22 mouse cellular contexts compared by ENCODE assay signal in genomic region chr2:178188988-178189387, GRCm38 (mm10).
DNase-seq lines count a peak whose midpoint lies in the region; ATAC-seq lines count a peak whose summit lies in the region.
"Had no signal": no experiment of that assay in that cellular context is flagged by ENCODE, and none has a peak within 500 bp of the region (broad histone marks: within the 10 kb centered on the region; RNA-seq: fewer than 3 reads in every experiment).

No protein-coding gene starts in this region.

- no peak for ATAC-seq in hindbrain, embryonic 14.5 days (ENCODE audit: low FRiP score)
- no peak for ATAC-seq in hindbrain, embryonic 13.5 days (ENCODE audit: low FRiP score)
- ATAC-seq in midbrain, embryonic 14.5 days (ENCODE audit: low FRiP score, low TSS enrichment), result no peak
- ATAC-seq in common myeloid progenitor, adult 5-6 weeks (replicated peaks; ENCODE audit: low read depth, poor library complexity, severe bottlenecking), result peak; percentile 39; the same call in 1 of the 2 replicates

- peaks cover 19% of the 10 kb centered on the region for H3K4me1 ChIP-seq in hindbrain, embryonic 14.5 days (replicated peaks; ENCODE audit: control insufficient read depth, insufficient read depth, low read length)
- H3K4me1 ChIP-seq in hindbrain, embryonic 13.5 days (replicated peaks), result peaks cover 36% of the 10 kb centered on the region
- 0 out of 2 replicates have a peak, but pooled peaks cover 6% of the 10 kb centered on the region for H3K4me1 ChIP-seq in midbrain, embryonic 14.5 days (ENCODE audit: control insufficient read depth, insufficient read depth, low read length)
- peaks cover 32% of the 10 kb centered on the region for H3K4me1 ChIP-seq in midbrain, embryonic 10.5 days
- H3K4me1 ChIP-seq: embryonic facial prominence, embryonic 15.5 days; liver, embryonic 13.5 days had no signal

- no peaks in the 10 kb centered on the region for H3K9me3 ChIP-seq in hindbrain, embryonic 14.5 days (ENCODE audit: control insufficient read depth, low read length)
- H3K9me3 ChIP-seq in hindbrain, embryonic 13.5 days, result no peaks in the 10 kb centered on the region
- H3K9me3 ChIP-seq in midbrain, embryonic 14.5 days (ENCODE audit: control insufficient read depth, low read length), result no peaks in the 10 kb centered on the region
- H3K9me3 ChIP-seq in midbrain, embryonic 10.5 days (replicated peaks), result peaks cover 6% of the 10 kb centered on the region
- H3K9me3 ChIP-seq: embryonic facial prominence, embryonic 15.5 days; heart, embryonic 13.5 days; limb, embryonic 13.5 days; liver, embryonic 13.5 days had no signal

- H3K9ac ChIP-seq in hindbrain, embryonic 14.5 days, result no peak overlapping the region
- H3K9ac ChIP-seq in hindbrain, embryonic 13.5 days, result no peak overlapping the region
- H3K9ac ChIP-seq in midbrain, embryonic 14.5 days (replicated peaks; ENCODE audit: low read length), result no peak overlapping the region
- H3K9ac ChIP-seq: embryonic facial prominence, embryonic 15.5 days; heart, embryonic 13.5 days; limb, embryonic 13.5 days; liver, embryonic 13.5 days; lung, embryonic 14.5 days; midbrain, embryonic 12.5 days had no signal

- H3K27me3 ChIP-seq in hindbrain, embryonic 14.5 days (ENCODE audit: control insufficient read depth, insufficient read depth, low read length), result no peaks in the 10 kb centered on the region
- H3K27me3 ChIP-seq in hindbrain, embryonic 13.5 days, result no peaks in the 10 kb centered on the region
- no peaks in the 10 kb centered on the region for H3K27me3 ChIP-seq in midbrain, embryonic 14.5 days (ENCODE audit: control insufficient read depth, insufficient read depth, low read length)
- H3K27me3 ChIP-seq in midbrain, embryonic 10.5 days (ENCODE audit: low read depth, poor library complexity, severe bottlenecking), result no peaks in the 10 kb centered on the region
- H3K27me3 ChIP-seq: embryonic facial prominence, embryonic 15.5 days; heart, embryonic 13.5 days; limb, embryonic 13.5 days; liver, embryonic 13.5 days; midbrain, embryonic 12.5 days had no signal

- 54% methylated on average over 2 of the region's 2 CpGs for WGBS in hindbrain, embryonic 14.5 days
- WGBS in hindbrain, embryonic 13.5 days, result 65% methylated on average over 2 of the region's 2 CpGs
- 36% methylated on average over 2 of the region's 2 CpGs for WGBS in midbrain, embryonic 14.5 days
- WGBS in midbrain, embryonic 10.5 days, result 45% methylated on average over 2 of the region's 2 CpGs

- H3K4me2 ChIP-seq in hindbrain, embryonic 14.5 days (replicated peaks), result no peak overlapping the region
- H3K4me2 ChIP-seq in hindbrain, embryonic 13.5 days, result no peak overlapping the region
- no peak overlapping the region for H3K4me2 ChIP-seq in midbrain, embryonic 14.5 days (ENCODE audit: low read length)
- H3K4me2 ChIP-seq: embryonic facial prominence, embryonic 15.5 days; heart, embryonic 13.5 days; limb, embryonic 13.5 days; liver, embryonic 13.5 days; lung, embryonic 14.5 days; midbrain, embryonic 12.5 days had no signal

- H3K36me3 ChIP-seq in hindbrain, embryonic 14.5 days (replicated peaks; ENCODE audit: control insufficient read depth, insufficient read depth), result no peaks in the 10 kb centered on the region
- 0 out of 2 replicates have a peak, but pooled peaks cover 6% of the 10 kb centered on the region for H3K36me3 ChIP-seq in hindbrain, embryonic 13.5 days
- no peaks in the 10 kb centered on the region for H3K36me3 ChIP-seq in midbrain, embryonic 14.5 days (ENCODE audit: control insufficient read depth, insufficient read depth, low read length)
- H3K36me3 ChIP-seq in midbrain, embryonic 10.5 days, result no peaks in the 10 kb centered on the region
- H3K36me3 ChIP-seq: embryonic facial prominence, embryonic 15.5 days; heart, embryonic 13.5 days; limb, embryonic 13.5 days; liver, embryonic 13.5 days; midbrain, embryonic 12.5 days had no signal

- no peak for DNase-seq in hindbrain, embryonic 14.5 days (ENCODE audit: low spot score)
- DNase-seq in midbrain, embryonic 14.5 days, result no peak
- DNase-seq in midbrain, embryonic 10.5 days (ENCODE audit: low spot score), result no peak
- DNase-seq in cerebellum, postnatal 10 days, result no peak
- DNase-seq in layer of hippocampus, postnatal 14 days (ENCODE audit: low spot score in 2 of 2), result no peak
- DNase-seq: adrenal gland, adult 8-10 months; cerebellum, adult 9-11 months; gastrocnemius, postnatal 10 days; heart, adult 18-20 months; kidney, adult 8-10 months; kidney, postnatal 14 days; liver, embryonic 13.5 days; lung, embryonic 14.5 days; lung, postnatal 36 days; retina, postnatal 1 day; thymus, adult 2 months had no signal

- H3K27ac ChIP-seq in hindbrain, embryonic 14.5 days, result peak overlapping the region; percentile 38; the same call in 1 of the 2 replicates
- no peak overlapping the region for H3K27ac ChIP-seq in hindbrain, embryonic 13.5 days
- H3K27ac ChIP-seq in midbrain, embryonic 14.5 days (replicated peaks; ENCODE audit: low read depth, low read length), result 0 out of 2 replicates have a peak overlapping the region, but pooled peaks have one; percentile 0
- H3K27ac ChIP-seq in midbrain, embryonic 10.5 days (replicated peaks), result no peak overlapping the region; the same call in 1 of the 2 replicates
- H3K27ac ChIP-seq: embryonic facial prominence, embryonic 15.5 days; heart, embryonic 13.5 days; limb, embryonic 13.5 days; liver, embryonic 13.5 days; midbrain, embryonic 12.5 days had no signal

- H3K4me3 ChIP-seq in hindbrain, embryonic 14.5 days (replicated peaks; ENCODE audit: low read length), result no peak overlapping the region
- H3K4me3 ChIP-seq in hindbrain, embryonic 13.5 days, result no peak overlapping the region
- no peak overlapping the region for H3K4me3 ChIP-seq in midbrain, embryonic 14.5 days (replicated peaks; ENCODE audit: low read depth, low read length)
- H3K4me3 ChIP-seq in midbrain, embryonic 10.5 days, result no peak overlapping the region
- H3K4me3 ChIP-seq: embryonic facial prominence, embryonic 15.5 days; heart, embryonic 13.5 days; limb, embryonic 13.5 days; liver, embryonic 13.5 days; midbrain, embryonic 12.5 days had no signal

Comparison
In these comparisons a context has a peak if more than half of its experiments do, and no peak if none do; other contexts are left out.
1. H3K27ac ChIP-seq: peak in hindbrain, embryonic 14.5 days (single experiment) and midbrain, embryonic 14.5 days (single experiment); none in hindbrain, embryonic 13.5 days (single experiment) and midbrain, embryonic 10.5 days (single experiment).